Mouse (Mus musculus) adrenal gland, postnatal 0 days (tissue): ENCODE results near the gene Eif4b. TPM values are rescaled to one million over a fixed set of nuclear protein-coding genes. Genes with fewer than 3 reads are reported as not detected.

ENCODE experiments used
- polyA plus RNA-seq: library from polyadenylated mRNA; unstranded; fragments of >200 nt; fragmentation: Nextera tagmentation; extraction: Ambion mirVana; gene quantifications from 2 replicates; pipeline ENCODE4 v1.2.1, GENCODE M21; 2015

The Eif4b gene
- polyA plus RNA-seq, result 56.3 and 69.5 TPM in 2 replicates

DNA sequence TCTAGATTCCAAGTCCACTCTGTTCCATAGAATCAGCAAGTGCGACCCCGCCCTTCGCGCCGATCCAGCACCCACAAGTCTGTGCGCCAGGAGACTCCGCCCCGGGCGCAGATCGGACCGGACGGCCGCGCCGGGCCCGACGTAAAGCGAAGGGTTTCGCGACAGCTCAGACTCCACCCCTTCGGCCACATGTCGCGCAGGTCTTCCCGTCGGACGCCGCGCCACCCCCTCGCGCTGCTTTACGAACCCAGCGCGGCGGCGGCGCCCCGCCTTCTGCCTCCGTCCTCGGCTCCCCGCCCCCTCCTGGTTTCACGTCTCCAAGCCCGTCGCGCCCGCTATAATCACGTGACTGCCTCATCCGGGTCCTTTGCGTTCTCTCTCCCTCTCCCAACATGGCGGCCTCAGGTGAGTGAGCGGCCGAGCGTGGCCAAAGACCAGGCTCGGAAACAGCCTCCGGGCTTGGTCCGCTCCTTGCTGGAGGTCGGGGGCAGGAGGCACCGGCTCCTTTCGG is at the start of gene Eif4b:
Eif4b (plus strand) TSS at position 215 of the 511 bp plus-strand sequence.

GRCm38 (mm10) chr15:102028040-102028439 is 45.5 kb upstream of the Eif4b start, which contains the start of gene Krt18:
Gene Krt18 (plus strand): TSS chr15:102028180.

GRCm38 (mm10) chr15:102100161-102100981 is 26.8 kb downstream of the Eif4b start, which contains the start of gene Tns2:
Gene Tns2 (plus strand): TSS chr15:102100413.

GRCm38 (mm10) chr15:102136129-102136758 is 62.7 kb downstream of the Eif4b start, which contains the start of gene Spryd3:
Gene Spryd3 (minus strand): TSS chr15:102136234.

GRCm38 (mm10) chr15:102144274-102144711 is 70.7 kb downstream of the Eif4b start, which contains the start of gene Igfbp6:
Gene Igfbp6 (plus strand): TSS chr15:102144362.

Other genes starting within 250 kb of the Eif4b start
- 1.1 and 3.8 TPM in 2 replicates for gene Krt1, start 223.0 kb upstream of the Eif4b start, polyA plus RNA-seq
- not detected in 2 replicates for gene Krt77, start 204.1 kb upstream of the Eif4b start, polyA plus RNA-seq
- gene Krt76, start 180.9 kb upstream of the Eif4b start, polyA plus RNA-seq, result 0.05 and 0.10 TPM in 2 replicates
- gene Krt4, start 149.0 kb upstream of the Eif4b start, polyA plus RNA-seq, result 0.12 and 8.4 TPM in 2 replicates
- 0.06 and 0.18 TPM in 2 replicates for gene Krt79, start 133.4 kb upstream of the Eif4b start, polyA plus RNA-seq
- gene Krt78, start 119.5 kb upstream of the Eif4b start, polyA plus RNA-seq, result 0.04 and 0.24 TPM in 2 replicates
- 16.4 and 18.5 TPM in 2 replicates for gene Krt8, start 69.3 kb upstream of the Eif4b start, polyA plus RNA-seq
- 17.9 and 22.7 TPM in 2 replicates for gene Krt18, start 45.6 kb upstream of the Eif4b start, polyA plus RNA-seq
- 30.7 and 39.4 TPM in 2 replicates for gene Tns2, start 26.6 kb downstream of the Eif4b start, polyA plus RNA-seq
- gene Spryd3, start 62.5 kb downstream of the Eif4b start, polyA plus RNA-seq, result 25.6 and 29.0 TPM in 2 replicates
- 140 and 238 TPM in 2 replicates for gene Igfbp6, start 70.6 kb downstream of the Eif4b start, polyA plus RNA-seq
- gene Soat2, start 76.8 kb downstream of the Eif4b start, polyA plus RNA-seq, result 0.69 and 0.79 TPM in 2 replicates
- gene Zfp740, start 129.5 kb downstream of the Eif4b start, polyA plus RNA-seq, result 24.1 and 32.2 TPM in 2 replicates
- 66.5 and 80.5 TPM in 2 replicates for gene Csad, start 131.0 kb downstream of the Eif4b start, polyA plus RNA-seq
- gene Itgb7, start 158.2 kb downstream of the Eif4b start, polyA plus RNA-seq, result 0.90 and 2.7 TPM in 2 replicates
- 16.1 and 19.9 TPM in 2 replicates for gene Rarg, start 183.7 kb downstream of the Eif4b start, polyA plus RNA-seq
- gene Gm9918, start 196.8 kb downstream of the Eif4b start, polyA plus RNA-seq, result 0.19 and 0.49 TPM in 2 replicates
- gene Mfsd5, start 205.7 kb downstream of the Eif4b start, polyA plus RNA-seq, result 42.8 and 60.8 TPM in 2 replicates
- 4.3 and 4.6 TPM in 2 replicates for gene Espl1, start 222.5 kb downstream of the Eif4b start, polyA plus RNA-seq